Mouse (Mus musculus) G1E-ER4 (cell line): Measurements from ENCODE around the gene Ywhag. TPM values are rescaled to one million over a fixed set of nuclear protein-coding genes. Genes with fewer than 3 reads are reported as not detected.

ENCODE experiments used
- GATA1 ChIP-seq: IDR thresholded peaks from one replicate; pipeline ENCODE4 v1.8.0; 2012; ENCODE audit warnings: low read length, inconsistent platforms
- polyA plus RNA-seq: library from polyadenylated mRNA; stranded (reverse); fragments of >175 nt; gene quantifications from 2 replicates; pipeline ENCODE4 v1.2.3, GENCODE M21; 2012

The Ywhag gene
- polyA plus RNA-seq, 1 experiment, result 226 TPM

GRCm38 (mm10) chr5:135929685-135930424 is 4.6 kb downstream of the Ywhag start:
- no peak for TF ChIP-seq GATA1

- TF ChIP-seq GATA1, result no peak
Observed at GRCm38 (mm10) chr5:135923901-135924300, 10.5 kb downstream of the Ywhag start.

GRCm38 (mm10) chr5:135919902-135920301 is 14.5 kb downstream of the Ywhag start:
- TF ChIP-seq GATA1, result no peak

GRCm38 (mm10) chr5:135918593-135918992 is 15.8 kb downstream of the Ywhag start:
- no peak for TF ChIP-seq GATA1

GRCm38 (mm10) chr5:135918059-135918437 is 16.4 kb downstream of the Ywhag start:
- no peak for TF ChIP-seq GATA1

GRCm38 (mm10) chr5:135917327-135918058 is 16.9 kb downstream of the Ywhag start:
- no peak for TF ChIP-seq GATA1

- no peak for TF ChIP-seq GATA1
Observed at GRCm38 (mm10) chr5:135916601-135917000, 17.8 kb downstream of the Ywhag start.

GRCm38 (mm10) chr5:135916051-135916565 is 18.3 kb downstream of the Ywhag start:
- TF ChIP-seq GATA1, result no peak

- TF ChIP-seq GATA1, result no peak
Observed at GRCm38 (mm10) chr5:135914156-135914555, 20.3 kb downstream of the Ywhag start.

- no peak for TF ChIP-seq GATA1
Observed at GRCm38 (mm10) chr5:135913201-135913600, 21.2 kb downstream of the Ywhag start.

- no peak for TF ChIP-seq GATA1
Observed at GRCm38 (mm10) chr5:135911633-135912220, 22.7 kb downstream of the Ywhag start.

GRCm38 (mm10) chr5:135910813-135911212 is 23.6 kb downstream of the Ywhag start:
- no peak for TF ChIP-seq GATA1

- no peak for TF ChIP-seq GATA1
Observed at GRCm38 (mm10) chr5:135909646-135910045, 24.8 kb downstream of the Ywhag start.

GRCm38 (mm10) chr5:135908989-135909388 is 25.4 kb downstream of the Ywhag start:
- TF ChIP-seq GATA1, result no peak

- no peak for TF ChIP-seq GATA1
Observed at GRCm38 (mm10) chr5:135908185-135908584, 26.2 kb downstream of the Ywhag start.

GRCm38 (mm10) chr5:135907256-135907655 is 27.2 kb downstream of the Ywhag start:
- no peak for TF ChIP-seq GATA1
